Mouse (Mus musculus) midbrain, embryonic 13.5 days (tissue): ENCODE measurements around the gene Adam10. TPM values are rescaled to one million over a fixed set of nuclear protein-coding genes. Genes with fewer than 3 reads are reported as not detected.

Source experiments
- microRNA-seq: library from miRNA; unstranded; fragments of <30 nt; microRNA quantifications from one replicate; pipeline ENCODE4, GENCODE M21; 2016
- polyA plus RNA-seq: library from polyadenylated mRNA; unstranded; fragments of >200 nt; fragmentation: Nextera tagmentation; extraction: Ambion mirVana; gene quantifications from 2 replicates; pipeline ENCODE4 v1.2.1, GENCODE M21; 2015

The Adam10 gene
- polyA plus RNA-seq, 1 experiment from 2014 or later: 68.5 TPM

Small RNA genes lying within 50 kb of the gene (microRNA-seq; reads per million reads assigned to microRNA genes)
- gene Gm25149: not detected

Other genes starting within 250 kb of the Adam10 start
- 40.3 and 40.9 TPM in 2 replicates for gene Rnf111, start 175.3 kb upstream of the Adam10 start, polyA plus RNA-seq
- gene Sltm, start 136.2 kb upstream of the Adam10 start, polyA plus RNA-seq: 70.5 and 73.7 TPM in 2 replicates
- gene Gm10642, start 22.7 kb upstream of the Adam10 start, polyA plus RNA-seq: 0.49 and 0.62 TPM in 2 replicates
- 15.9 and 19.0 TPM in 2 replicates for gene Mindy2, start 21.8 kb upstream of the Adam10 start, polyA plus RNA-seq